Mouse (Mus musculus): ENCODE measurements around the gene Rhov. TPM values are rescaled to one million over a fixed set of nuclear protein-coding genes. Genes with fewer than 3 reads are reported as not detected.

Rhov gene
- polyA plus RNA-seq, 1 experiment from 2014 or later, result not detected

Other genes starting within 250 kb of the Rhov start
- gene Ccdc32, start 241.9 kb downstream of the Rhov start, polyA plus RNA-seq (2014; fragmentation: Nextera tagmentation; extraction: Ambion mirVana), result 16.4 and 17.1 TPM in 2 replicates
- 4.0 and 4.8 TPM in 2 replicates for gene Rpusd2, start 236.5 kb downstream of the Rhov start, polyA plus RNA-seq (2014; fragmentation: Nextera tagmentation; extraction: Ambion mirVana)
- 26.5 and 30.9 TPM in 2 replicates for gene Knl1, start 224.2 kb downstream of the Rhov start, polyA plus RNA-seq (2014; fragmentation: Nextera tagmentation; extraction: Ambion mirVana)
- gene Rad51, start 158.5 kb downstream of the Rhov start, polyA plus RNA-seq (2014; fragmentation: Nextera tagmentation; extraction: Ambion mirVana), result 33.4 and 39.6 TPM in 2 replicates
- 30.3 and 33.3 TPM in 2 replicates for gene Rmdn3, start 114.2 kb downstream of the Rhov start, polyA plus RNA-seq (2014; fragmentation: Nextera tagmentation; extraction: Ambion mirVana)
- 6.4 and 7.4 TPM in 2 replicates for gene Gchfr, start 103.5 kb downstream of the Rhov start, polyA plus RNA-seq (2014; fragmentation: Nextera tagmentation; extraction: Ambion mirVana)
- 0.25 TPM in 1 of 2 replicates, not detected in the other for gene Gm14137, start 96.8 kb downstream of the Rhov start, polyA plus RNA-seq (2014; fragmentation: Nextera tagmentation; extraction: Ambion mirVana)
- gene Zfyve19, start 62.7 kb downstream of the Rhov start, polyA plus RNA-seq (2014; fragmentation: Nextera tagmentation; extraction: Ambion mirVana), result 30.4 and 37.0 TPM in 2 replicates
- gene Dnajc17, start 62.5 kb downstream of the Rhov start, polyA plus RNA-seq (2014; fragmentation: Nextera tagmentation; extraction: Ambion mirVana), result 13.5 and 18.4 TPM in 2 replicates
- gene Ppp1r14d, start 41.4 kb downstream of the Rhov start, polyA plus RNA-seq (2014; fragmentation: Nextera tagmentation; extraction: Ambion mirVana), result not detected in 2 replicates
- gene Spint1, start 33.9 kb downstream of the Rhov start, polyA plus RNA-seq (2014; fragmentation: Nextera tagmentation; extraction: Ambion mirVana), result 0.83 and 1.1 TPM in 2 replicates
- gene Vps18, start 17.5 kb upstream of the Rhov start, polyA plus RNA-seq (2014; fragmentation: Nextera tagmentation; extraction: Ambion mirVana), result 6.9 and 8.7 TPM in 2 replicates
- gene Dll4, start 54.5 kb upstream of the Rhov start, polyA plus RNA-seq (2014; fragmentation: Nextera tagmentation; extraction: Ambion mirVana), result 3.7 and 5.0 TPM in 2 replicates
- gene Chac1, start 80.0 kb upstream of the Rhov start, polyA plus RNA-seq (2014; fragmentation: Nextera tagmentation; extraction: Ambion mirVana), result 0.35 and 0.74 TPM in 2 replicates
- gene Ino80, start 206.4 kb upstream of the Rhov start, polyA plus RNA-seq (2014; fragmentation: Nextera tagmentation; extraction: Ambion mirVana), result 3.7 TPM in 2 replicates